Mouse (Mus musculus): ENCODE data around the gene Rap2b.

Rap2b gene

DNA sequence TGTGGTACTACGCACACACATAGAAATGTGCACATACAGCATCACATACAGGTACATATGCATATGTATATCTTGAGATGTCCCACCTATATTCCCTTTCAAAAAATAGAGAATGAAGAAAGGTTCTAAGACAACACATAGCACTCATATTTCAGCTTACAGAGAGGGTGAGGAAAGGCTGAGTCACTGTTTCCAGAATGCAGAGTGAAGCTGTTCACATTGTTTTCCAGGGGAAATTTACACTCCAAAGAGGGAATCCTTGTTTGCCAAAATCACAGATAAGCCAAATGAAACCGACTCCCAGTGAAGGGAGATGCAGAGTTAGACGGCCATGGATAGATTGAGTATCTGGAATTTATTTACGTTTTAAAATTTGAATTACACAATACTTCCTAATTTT is 30.1 kb downstream of the Rap2b start:
- DNase-seq, result no peak

GRCm38 (mm10) chr3:61392881-61393280 is 31.4 kb downstream of the Rap2b start:
- no peak for DNase-seq

GRCm38 (mm10) chr3:61393520-61393919 is 32.1 kb downstream of the Rap2b start:
- no peak for DNase-seq

- no peak for DNase-seq
These were observed 33.9 kb downstream of the Rap2b start for GRCm38 (mm10) chr3:61395382-61395781.

GRCm38 (mm10) chr3:61396728-61397127 is 35.3 kb downstream of the Rap2b start:
- no peak for DNase-seq

GRCm38 (mm10) chr3:61400823-61401387 is 39.5 kb downstream of the Rap2b start:
- no peak for DNase-seq

DNA sequence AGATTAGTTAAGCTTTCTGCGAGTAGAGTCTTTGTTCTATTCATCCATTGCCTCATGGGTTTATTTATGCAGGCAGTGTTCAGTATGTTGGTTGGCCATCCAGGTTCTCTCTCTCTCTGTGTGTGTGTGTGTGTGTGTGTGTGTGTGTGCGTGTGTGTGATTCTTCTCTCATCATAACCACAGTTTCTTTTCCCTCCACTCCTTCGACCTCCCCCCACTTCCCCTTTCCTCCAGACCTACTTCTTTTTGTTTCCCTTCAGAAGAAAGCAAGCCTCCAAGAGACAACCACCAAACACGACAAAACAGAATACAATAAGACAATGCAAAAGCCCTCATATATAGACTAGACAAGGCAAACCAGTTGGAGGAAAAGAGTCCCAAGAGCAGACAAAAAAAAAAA is 45.5 kb downstream of the Rap2b start:
- no peak for DNase-seq

DNA sequence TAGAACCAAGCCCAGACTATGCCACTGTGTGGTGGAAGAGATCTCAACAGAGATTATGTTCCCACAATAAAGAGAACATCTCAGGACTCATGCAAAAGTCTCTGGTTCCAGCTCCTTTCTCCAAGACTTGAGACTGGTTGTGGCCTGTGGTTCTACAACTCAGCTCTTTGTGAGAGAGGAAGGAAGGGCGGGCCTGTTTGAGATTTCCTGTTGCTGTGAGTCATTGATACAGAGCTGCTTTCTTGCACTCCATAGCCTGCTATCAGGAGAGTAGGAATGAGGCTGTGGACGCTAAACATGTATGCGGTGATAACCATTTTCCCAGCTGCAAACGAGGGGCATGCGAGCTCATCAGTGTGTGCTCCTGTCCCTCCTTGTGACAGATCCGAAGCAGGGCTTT is 48.2 kb downstream of the Rap2b start:
- DNase-seq, result peak in 1 of 2 experiments; percentile 7

- DNase-seq, result no peak
These were observed 54.4 kb downstream of the Rap2b start for GRCm38 (mm10) chr3:61415883-61416282.

All from thymus, adult 18-20 months (tissue).